Mouse (Mus musculus): Measurements from ENCODE around the gene Gdpgp1. TPM values are rescaled to one million over a fixed set of nuclear protein-coding genes. Genes with fewer than 3 reads are reported as not detected.
A peak's percentile ranks its signal among the peaks of the same experiment; 100 is the strongest.

Gdpgp1 gene
- 1 to 10 TPM; 5.0 to 5.1 TPM for total RNA-seq (2021)
- long read RNA-seq, experiment 1, full-length matches to known transcripts, result 9 of 10 reads
- long read RNA-seq, experiment 1, partial matches to known transcripts, result 0 of 10 reads
- long read RNA-seq, experiment 1, other reads (novel, unspliced or antisense), result 1 of 10 reads
- long read RNA-seq, experiment 2, full-length matches to known transcripts, result 12 of 15 reads
- long read RNA-seq, experiment 2, partial matches to known transcripts, result 1 of 15 reads
- long read RNA-seq, experiment 2, other reads (novel, unspliced or antisense), result 2 of 15 reads

- peak; percentile 94 to 95 for DNase-seq (ENCODE audit: low spot score in 2 of 2)
Observed at GRCm38 (mm10) chr7:80232489-80233029, at the start of gene Gdpgp1, which contains the start of gene Cib1. TSS of gene Gdpgp1 (plus strand) at chr7:80232865. TSS of gene Cib1 (minus strand) at chr7:80232813.

- no peak for DNase-seq (ENCODE audit: low spot score in 2 of 2)
Observed at GRCm38 (mm10) chr7:80183466-80183865, 49.2 kb upstream of the Gdpgp1 start.

DNA sequence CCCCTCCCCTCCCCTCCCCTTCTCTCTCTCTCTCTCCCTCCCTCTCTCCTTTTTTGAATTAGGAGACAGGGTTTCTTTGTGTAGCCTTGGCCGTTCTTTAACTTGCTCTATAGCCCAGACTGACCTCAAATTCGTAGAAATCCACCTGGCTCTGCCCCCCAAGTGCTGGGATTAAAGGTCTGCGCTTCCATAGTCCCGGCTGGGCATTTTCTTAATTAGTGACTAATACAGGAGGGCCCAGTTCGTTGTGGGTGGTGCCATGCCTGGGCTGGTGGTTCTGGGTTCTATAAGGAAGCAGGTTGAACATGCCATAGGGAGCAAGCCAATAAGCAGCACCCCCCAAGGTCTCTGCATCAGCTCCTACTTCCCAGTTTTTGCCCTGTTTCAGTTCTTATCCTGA, 48.7 kb upstream of the Gdpgp1 start:
- no peak for DNase-seq (ENCODE audit: low spot score in 2 of 2)

DNA sequence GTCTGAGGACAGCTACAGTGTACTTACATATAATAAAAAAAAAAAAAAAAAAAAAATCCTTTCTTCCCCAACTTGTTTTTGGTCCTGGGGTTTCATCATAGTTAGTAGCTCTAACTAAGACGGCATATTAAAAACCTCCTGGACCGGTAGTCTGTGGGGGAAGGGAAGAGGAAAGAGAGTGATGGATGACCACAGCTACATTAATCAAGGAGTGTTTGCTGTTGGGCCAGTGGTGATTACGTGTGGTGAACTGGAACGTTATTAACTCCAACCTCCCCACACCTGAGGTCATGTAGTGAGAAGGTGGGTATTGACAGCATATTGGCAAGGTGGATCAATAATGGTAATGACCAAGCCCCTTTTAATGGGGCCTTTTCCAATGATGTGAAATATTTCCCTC, 48.1 kb upstream of the Gdpgp1 start:
- no peak for DNase-seq (ENCODE audit: low spot score in 2 of 2)

DNA sequence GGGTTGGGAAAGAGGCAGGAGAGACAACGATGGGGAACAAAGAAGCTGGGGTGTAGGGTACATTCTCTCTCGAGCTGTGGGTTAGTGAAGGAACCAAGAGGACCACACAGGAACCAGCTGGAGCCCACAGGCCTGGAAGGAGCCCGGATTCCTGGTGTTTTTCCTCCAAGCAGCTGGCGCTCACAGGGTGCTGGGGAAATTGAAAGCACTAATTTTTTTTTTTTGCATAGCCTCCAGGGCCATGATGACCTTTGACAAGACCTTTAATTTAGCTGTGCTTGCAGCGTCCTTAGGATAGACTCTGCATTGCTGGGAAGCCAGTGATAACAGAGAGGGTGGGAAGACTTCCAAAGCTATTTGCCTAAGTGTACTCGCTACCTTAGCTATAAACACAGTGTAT, 47.7 kb upstream of the Gdpgp1 start:
- no peak for DNase-seq (ENCODE audit: low spot score in 2 of 2)

DNA sequence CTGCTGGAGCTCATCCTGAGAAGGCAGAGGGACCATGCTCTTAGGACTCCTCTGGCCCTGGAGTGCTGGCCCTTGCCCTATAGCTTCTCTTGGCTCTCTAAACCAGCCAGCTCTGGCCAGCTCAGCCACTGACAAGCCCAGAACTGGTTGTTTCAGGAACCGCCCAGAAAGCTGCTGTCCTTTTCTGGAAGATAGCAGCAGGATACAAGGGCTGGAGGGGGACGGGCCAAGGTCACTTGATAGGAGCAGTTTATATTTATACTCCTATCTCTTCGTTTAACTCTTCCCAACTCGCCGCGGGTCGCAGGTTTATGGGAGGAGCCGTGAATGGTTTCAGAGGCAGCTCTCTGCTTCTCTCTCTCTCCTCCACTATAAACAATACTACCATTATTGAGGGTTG, 46.6 kb upstream of the Gdpgp1 start:
- DNase-seq (ENCODE audit: low spot score in 2 of 2), result no peak

GRCm38 (mm10) chr7:80186531-80187296, 46.0 kb upstream of the Gdpgp1 start, which contains the start of gene Sema4b:
TSS of gene Sema4b (plus strand) at chr7:80186841.
- DNase-seq (ENCODE audit: low spot score in 2 of 2), result peak; percentile 89 to 94

DNA sequence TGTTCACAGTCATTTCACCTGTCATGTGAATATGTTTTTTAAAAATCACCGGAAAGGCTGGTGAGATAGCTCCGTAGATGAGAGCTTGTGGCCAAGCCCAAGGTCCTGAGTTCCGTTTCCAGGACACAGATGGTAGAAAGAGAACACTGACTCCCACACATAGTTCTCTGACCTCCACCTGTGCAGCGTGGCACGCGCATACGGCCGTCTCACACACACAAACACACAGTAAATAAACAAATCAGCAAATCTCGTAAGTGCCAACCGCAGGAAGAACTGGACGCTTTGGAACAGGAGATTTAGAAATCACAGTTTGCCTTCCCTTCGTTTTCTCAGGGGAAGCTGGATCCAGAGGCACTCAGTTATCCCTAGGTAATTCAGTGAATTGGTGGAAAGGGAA, 45.2 kb upstream of the Gdpgp1 start:
- no peak for DNase-seq (ENCODE audit: low spot score in 2 of 2)

DNA sequence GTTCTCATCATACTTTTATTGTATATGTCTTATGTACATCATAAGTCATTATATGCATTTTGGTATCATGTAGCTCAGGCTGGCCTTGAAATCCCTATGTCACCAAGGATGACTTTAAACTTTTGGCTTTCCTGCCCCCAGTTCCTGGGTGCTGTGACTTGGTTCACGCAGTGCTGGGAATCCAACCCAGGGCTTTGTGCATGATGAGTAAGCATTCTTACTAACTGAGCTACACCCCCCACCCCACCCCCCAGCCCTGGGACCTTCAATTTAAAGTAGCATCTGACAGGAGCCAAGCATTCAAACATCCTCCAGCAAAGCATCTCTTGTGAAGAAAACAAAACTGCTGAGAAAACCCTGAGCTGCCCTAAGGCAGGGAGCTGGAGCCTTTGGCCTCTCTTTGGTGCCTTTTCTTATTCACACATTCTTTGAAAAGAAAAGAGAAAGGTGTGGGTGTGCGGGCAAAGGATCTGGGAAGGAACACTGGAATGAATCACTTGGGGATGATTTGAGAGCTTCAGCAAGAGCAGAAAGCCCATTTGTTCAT, 44.0 kb upstream of the Gdpgp1 start:
- no peak for DNase-seq (ENCODE audit: low spot score in 2 of 2)

DNA sequence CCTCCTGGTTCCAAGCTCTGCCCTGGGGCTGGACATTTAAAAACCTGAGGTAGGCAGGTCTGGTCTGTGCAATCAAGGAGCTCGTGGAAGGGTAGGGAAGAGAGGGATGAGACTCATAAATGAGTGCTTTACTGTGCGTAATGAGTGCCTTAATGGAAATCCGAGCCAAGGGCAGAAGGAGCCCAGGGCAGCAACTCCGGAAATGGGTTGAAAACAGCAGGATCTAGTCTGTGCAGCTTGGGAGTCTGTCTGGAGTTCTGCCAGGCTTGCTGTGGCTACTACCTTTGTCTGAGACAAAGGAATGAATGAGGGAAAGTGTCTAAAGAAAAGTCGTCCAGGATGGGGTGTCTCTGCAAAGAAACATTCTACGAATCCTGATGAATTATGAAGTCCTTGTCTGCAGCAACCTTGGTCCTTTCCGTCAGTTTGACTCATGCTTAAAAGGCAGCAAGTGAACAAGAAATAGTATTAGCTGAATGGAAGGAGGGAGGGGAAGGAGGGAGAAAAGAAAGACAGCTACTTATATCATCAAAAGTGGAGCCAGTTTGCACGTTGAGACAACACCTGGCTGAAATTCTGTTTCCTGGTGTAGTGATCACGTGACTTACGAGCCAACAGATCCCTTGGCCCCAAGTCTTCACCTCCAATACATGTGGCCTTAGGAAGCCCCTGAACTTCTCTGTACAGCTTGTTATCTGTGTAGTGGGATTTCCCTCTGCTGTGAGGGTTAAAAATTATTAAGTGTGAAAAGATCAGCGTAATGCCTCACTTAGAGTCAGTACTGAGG, 43.3 kb upstream of the Gdpgp1 start:
- no peak for DNase-seq (ENCODE audit: low spot score in 2 of 2)

- no peak for DNase-seq (ENCODE audit: low spot score in 2 of 2)
Observed at GRCm38 (mm10) chr7:80191455-80191854, 41.2 kb upstream of the Gdpgp1 start.

- DNase-seq (ENCODE audit: low spot score in 2 of 2), result peak; percentile 62 to 89
Observed at GRCm38 (mm10) chr7:80192226-80193061, 40.2 kb upstream of the Gdpgp1 start.

DNA sequence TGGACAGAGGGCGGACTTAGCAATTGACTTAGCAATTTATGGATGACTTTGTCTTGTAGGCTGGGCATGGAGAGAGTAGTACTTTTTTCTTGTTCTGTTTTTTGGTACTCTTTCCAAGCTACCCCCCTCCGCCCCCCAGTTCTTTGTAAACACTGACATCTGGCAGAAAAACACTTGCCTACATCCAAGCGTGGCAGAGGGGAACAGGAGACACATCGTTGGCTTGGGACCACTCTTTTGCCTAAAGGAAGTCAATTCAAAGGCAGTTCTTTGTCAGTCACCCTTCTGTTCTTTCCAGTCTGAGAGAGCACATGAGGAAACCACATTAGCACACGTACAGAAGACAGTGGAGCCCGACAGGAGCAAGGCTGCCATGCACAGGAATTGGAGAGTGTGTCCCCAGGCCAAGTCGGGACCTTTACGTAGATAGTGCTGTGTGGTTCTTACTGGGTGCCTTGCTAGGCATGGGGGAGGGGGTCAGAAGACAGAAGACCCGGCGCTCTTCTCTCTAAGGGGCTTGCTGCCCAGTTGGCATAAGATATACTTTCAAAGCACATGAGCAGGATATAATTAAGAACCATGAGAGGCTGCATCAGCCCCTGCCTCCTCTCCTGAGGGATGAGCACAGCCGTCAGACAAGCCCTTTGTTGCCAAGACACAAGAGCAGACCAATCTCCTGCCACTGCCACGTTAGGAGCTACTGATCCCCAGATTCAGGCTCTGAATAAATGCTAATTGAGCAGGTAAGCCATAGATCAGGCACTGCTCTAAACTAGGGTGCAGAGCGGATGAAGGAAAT, 38.5 kb upstream of the Gdpgp1 start:
- DNase-seq (ENCODE audit: low spot score in 2 of 2), result no peak

GRCm38 (mm10) chr7:80195146-80195545, 37.5 kb upstream of the Gdpgp1 start:
- DNase-seq (ENCODE audit: low spot score in 2 of 2), result no peak

GRCm38 (mm10) chr7:80195576-80196263, 36.9 kb upstream of the Gdpgp1 start:
- DNase-seq (ENCODE audit: low spot score in 2 of 2), result no peak

GRCm38 (mm10) chr7:80197371-80197770, 35.3 kb upstream of the Gdpgp1 start:
- DNase-seq (ENCODE audit: low spot score in 2 of 2), result no peak

- peak; percentile 61 to 68 for DNase-seq (ENCODE audit: low spot score in 2 of 2)
Observed at GRCm38 (mm10) chr7:80197941-80198778, 34.5 kb upstream of the Gdpgp1 start.

DNA sequence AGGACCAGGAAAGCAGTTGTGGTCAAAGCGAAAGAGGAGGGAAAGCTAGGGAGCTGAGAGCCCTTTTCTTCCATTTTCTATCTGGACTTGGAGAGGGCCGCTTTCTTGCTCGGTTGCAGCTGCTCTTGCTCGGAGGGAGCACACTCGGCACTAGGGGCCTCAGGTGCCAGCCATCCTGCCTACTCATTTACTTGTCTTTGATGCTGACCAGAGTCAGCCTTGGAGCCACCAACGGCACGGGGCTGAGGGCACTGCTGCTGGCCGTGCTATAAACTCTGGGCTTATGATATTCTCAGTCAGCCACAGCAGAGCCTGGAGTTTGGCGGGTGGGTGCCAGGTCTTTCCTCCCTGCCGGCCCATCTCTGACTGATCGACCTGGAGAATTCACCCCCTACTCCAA, 33.8 kb upstream of the Gdpgp1 start:
- no peak for DNase-seq (ENCODE audit: low spot score in 2 of 2)

Measured in adrenal gland, postnatal 4 days (tissue).